14 mouse cellular contexts compared by ENCODE assay signal in the genomic region with DNA sequence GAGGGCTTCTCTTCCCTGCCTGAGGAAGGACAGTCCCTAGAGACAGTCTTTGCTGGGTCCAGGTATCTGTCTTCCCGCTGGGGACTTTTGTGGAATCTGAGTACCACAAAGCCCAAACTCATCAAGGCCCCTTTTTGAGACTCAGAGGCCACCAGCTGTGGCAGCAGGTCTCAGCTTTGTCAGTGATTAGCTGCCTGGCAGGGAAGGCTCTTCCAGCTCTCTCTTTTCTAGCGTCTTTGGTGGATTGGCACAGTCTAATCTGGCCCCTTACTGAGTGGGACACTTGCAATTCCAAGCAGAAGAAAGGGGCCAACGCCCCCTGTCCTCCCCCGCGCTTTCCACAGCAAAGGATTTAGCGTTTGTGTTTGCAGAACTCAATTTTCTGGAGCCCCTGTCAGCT.
DNase-seq lines count a peak whose midpoint lies in the region; ATAC-seq and TF ChIP-seq lines count a peak whose summit lies in the region.
"Had no signal": no experiment of that assay in that cellular context is flagged by ENCODE, and none has a peak within 500 bp of the region (broad histone marks: within the 10 kb centered on the region; RNA-seq: fewer than 3 reads in every experiment).

No protein-coding gene starts in this region.

- no peak for DNase-seq in embryonic facial prominence, embryonic 10.5 days (ENCODE audit: low spot score)
- DNase-seq in R1 (ENCODE audit: low read depth, low spot score), result peak; percentile 73
- no peak for DNase-seq in forebrain, postnatal 0 days
- no peak for DNase-seq in testis, postnatal 14 days (ENCODE audit: low spot score)
- DNase-seq in frontal cortex, adult 2 months (ENCODE audit: extremely low spot score in 1 of 2, low spot score in 1 of 2), result no peak
- no peak for DNase-seq in layer of hippocampus, postnatal 10 days (ENCODE audit: low spot score in 2 of 2)
- DNase-seq: adrenal gland, adult 8-10 months; heart, adult 2 months; lung, postnatal 10 days; thymus, adult 2 months had no signal

- no peaks in the 10 kb centered on the region for H3K36me3 ChIP-seq in embryonic facial prominence, embryonic 13.5 days
- no peaks in the 10 kb centered on the region; the same call in 1 of the 2 replicates for H3K36me3 ChIP-seq in embryonic facial prominence, embryonic 10.5 days (replicated peaks)
- H3K36me3 ChIP-seq in forebrain, postnatal 0 days (ENCODE audit: insufficient read depth), result no peaks in the 10 kb centered on the region
- H3K36me3 ChIP-seq in midbrain, embryonic 15.5 days (replicated peaks), result no peaks in the 10 kb centered on the region

- peaks cover 22% of the 10 kb centered on the region for H3K4me1 ChIP-seq in embryonic facial prominence, embryonic 13.5 days
- peaks cover 44% of the 10 kb centered on the region for H3K4me1 ChIP-seq in embryonic facial prominence, embryonic 10.5 days
- peaks cover 3% of the 10 kb centered on the region; the same call in 1 of the 2 replicates for H3K4me1 ChIP-seq in forebrain, postnatal 0 days (ENCODE audit: insufficient read depth)
- H3K4me1 ChIP-seq in midbrain, embryonic 15.5 days, result peaks cover 24% of the 10 kb centered on the region

- no peaks in the 10 kb centered on the region for H3K9me3 ChIP-seq in embryonic facial prominence, embryonic 13.5 days
- no peaks in the 10 kb centered on the region for H3K9me3 ChIP-seq in embryonic facial prominence, embryonic 10.5 days
- H3K9me3 ChIP-seq in forebrain, postnatal 0 days (ENCODE audit: low read length), result no peaks in the 10 kb centered on the region
- no peaks in the 10 kb centered on the region for H3K9me3 ChIP-seq in midbrain, embryonic 15.5 days

- WGBS in embryonic facial prominence, embryonic 13.5 days, result 10% methylated on average over 6 of the region's 6 CpGs
- WGBS in embryonic facial prominence, embryonic 10.5 days, result 9% methylated on average over 6 of the region's 6 CpGs
- 8% methylated on average over 6 of the region's 6 CpGs for WGBS in forebrain, postnatal 0 days
- WGBS in midbrain, embryonic 15.5 days, result 4% methylated on average over 6 of the region's 6 CpGs

- 0 out of 2 replicates have a peak overlapping the region, but pooled peaks have one; percentile 8 for H3K9ac ChIP-seq in embryonic facial prominence, embryonic 13.5 days
- no peak overlapping the region for H3K9ac ChIP-seq in forebrain, postnatal 0 days
- H3K9ac ChIP-seq in midbrain, embryonic 15.5 days, result no peak overlapping the region

- no peaks in the 10 kb centered on the region for H3K27me3 ChIP-seq in embryonic facial prominence, embryonic 13.5 days
- H3K27me3 ChIP-seq in embryonic facial prominence, embryonic 10.5 days (replicated peaks; ENCODE audit: low read depth, poor library complexity, severe bottlenecking), result peaks cover 4% of the 10 kb centered on the region
- H3K27me3 ChIP-seq in forebrain, postnatal 0 days (ENCODE audit: insufficient read depth, low read length), result no peaks in the 10 kb centered on the region
- no peaks in the 10 kb centered on the region for H3K27me3 ChIP-seq in midbrain, embryonic 15.5 days (replicated peaks)

- TF ChIP-seq CTCF in forebrain, postnatal 0 days (IDR thresholded peaks at IDR 0.05; ENCODE audit: low read depth), result no peak

- H3K4me2 ChIP-seq in embryonic facial prominence, embryonic 13.5 days, result no peak overlapping the region
- peak overlapping the region; percentile 29; the same call in 1 of the 2 replicates for H3K4me2 ChIP-seq in forebrain, postnatal 0 days (ENCODE audit: low read depth)
- H3K4me2 ChIP-seq in midbrain, embryonic 15.5 days, result peak overlapping the region; percentile 37
- H3K4me2 ChIP-seq: liver, embryonic 11.5 days had no signal

- no peak for ATAC-seq in embryonic facial prominence, embryonic 13.5 days (ENCODE audit: insufficient number of reproducible peaks, insufficient read depth, low FRiP score, low TSS enrichment, low read depth)
- peak; percentile 21; the same call in 1 of the 2 replicates for ATAC-seq in forebrain, postnatal 0 days
- no peak for ATAC-seq in midbrain, embryonic 15.5 days (replicated peaks)

- no peak overlapping the region for H3K4me3 ChIP-seq in embryonic facial prominence, embryonic 13.5 days
- no peak overlapping the region for H3K4me3 ChIP-seq in embryonic facial prominence, embryonic 10.5 days
- no peak overlapping the region for H3K4me3 ChIP-seq in forebrain, postnatal 0 days (ENCODE audit: low read depth, low read length)
- no peak overlapping the region for H3K4me3 ChIP-seq in midbrain, embryonic 15.5 days
- H3K4me3 ChIP-seq: heart, adult 2 months; left cerebral cortex, adult 2 months had no signal

- H3K27ac ChIP-seq in embryonic facial prominence, embryonic 13.5 days, result no peak overlapping the region
- no peak overlapping the region for H3K27ac ChIP-seq in embryonic facial prominence, embryonic 10.5 days (replicated peaks)
- no peak overlapping the region for H3K27ac ChIP-seq in forebrain, postnatal 0 days (ENCODE audit: low read depth, low read length)
- peak overlapping the region; percentile 51; the same call in 1 of the 2 replicates for H3K27ac ChIP-seq in midbrain, embryonic 15.5 days
- H3K27ac ChIP-seq: heart, adult 2 months; left cerebral cortex, adult 2 months had no signal
